Mouse (Mus musculus) MEL (cell line): ENCODE measurements around the gene Bcl6b. TPM values are rescaled to one million over a fixed set of nuclear protein-coding genes. Genes with fewer than 3 reads are reported as not detected.

Experiments used
- DNase-seq: peaks from one replicate; pipeline ENCODE4 v3.0.0; 2011; ENCODE audit warnings: low read depth, low spot score
- H3K27ac ChIP-seq: 2 replicates; pipeline ENCODE4 v1.5.1; 2012; ENCODE audit warnings: low read depth, mild to moderate bottlenecking, control low read depth, low read length, moderate library complexity; ENCODE audit not compliant: control insufficient read depth
- H3K27me3 ChIP-seq, 2 experiments: fragments of 150-350 bp in 1 of 2; sonication (generic) in 1 of 2; 2 replicates each; pipeline ENCODE4 v1.6.1; 2012; ENCODE audit warnings: low read length in 2 of 2, mild to moderate bottlenecking in 2 of 2, improper control_type of control experiment in 1 of 2, moderate library complexity in 1 of 2; ENCODE audit not compliant: insufficient read depth in 2 of 2, control insufficient read depth in 1 of 2
- H3K36me3 ChIP-seq, 2 experiments: 2 replicates each; pipeline ENCODE4 v1.6.1; 2012 to 2014; ENCODE audit warnings: low read length in 2 of 2, improper control_type of control experiment in 1 of 2, inconsistent platforms in 1 of 2, mild to moderate bottlenecking in 1 of 2; ENCODE audit not compliant: insufficient read depth in 2 of 2, control insufficient read depth in 1 of 2
- H3K4me1 ChIP-seq, 2 experiments: fragments of 150-350 bp in 1 of 2; sonication (generic) in 1 of 2; 2 replicates each; pipeline ENCODE4 v1.6.1; 2012; ENCODE audit warnings: low read length in 2 of 2, improper control_type of control experiment in 1 of 2, mild to moderate bottlenecking in 1 of 2; ENCODE audit not compliant: insufficient read depth in 2 of 2, control insufficient read depth in 1 of 2
- H3K4me3 ChIP-seq, 2 experiments: fragments of 150-350 bp in 1 of 2; sonication (generic) in 1 of 2; 2 replicates each; pipeline ENCODE4 v1.5.1; 2012; ENCODE audit warnings: low read depth in 2 of 2, low read length in 2 of 2, mild to moderate bottlenecking in 2 of 2, moderate library complexity in 2 of 2, control low read depth in 1 of 2, improper control_type of control experiment in 1 of 2; ENCODE audit not compliant: control insufficient read depth in 1 of 2, insufficient read depth in 1 of 2
- H3K79me2 ChIP-seq: 2 replicates; pipeline ENCODE4 v1.6.1; 2012; ENCODE audit warnings: mild to moderate bottlenecking, low read length, moderate library complexity; ENCODE audit not compliant: control insufficient read depth, poor library complexity, insufficient read depth
- H3K9ac ChIP-seq: 2 replicates; pipeline ENCODE4 v1.6.1; 2012; ENCODE audit warnings: low read depth, mild to moderate bottlenecking, control low read depth, low read length, moderate library complexity; ENCODE audit not compliant: control insufficient read depth, poor library complexity, severe bottlenecking
- H3K9me3 ChIP-seq: fragments of 150-350 bp; sonication (generic); replicated peaks from 2 replicates; pipeline ENCODE4 v1.6.1; 2012; ENCODE audit warnings: mild to moderate bottlenecking, low read length, improper control_type of control experiment, moderate library complexity; ENCODE audit not compliant: insufficient read depth
- BHLHE40 ChIP-seq: IDR thresholded peaks from 2 replicates; pipeline ENCODE4 v1.6.1; 2012; ENCODE audit warnings: low read depth, mild to moderate bottlenecking, inconsistent platforms, low read length, improper control_type of control experiment, borderline replicate concordance
- CHD1 ChIP-seq: IDR thresholded peaks from 2 replicates; pipeline ENCODE4 v1.6.1; 2012; ENCODE audit warnings: low read depth, mild to moderate bottlenecking, inconsistent platforms, low read length, improper control_type of control experiment
- CHD2 ChIP-seq: IDR thresholded peaks from 2 replicates; pipeline ENCODE4 v1.6.1; 2011; ENCODE audit warnings: low read length, improper control_type of control experiment
- CTCF ChIP-seq, 3 experiments: IDR thresholded peaks in 2 of 3; conservative IDR thresholded peaks in 1 of 3; 2 replicates each; pipeline ENCODE4 v1.5.1; 2011 to 2012; ENCODE audit warnings: low read length in 3 of 3, low read depth in 2 of 3, mild to moderate bottlenecking in 2 of 3, improper control_type of control experiment in 1 of 3, inconsistent platforms in 1 of 3, mixed read lengths in 1 of 3, moderate library complexity in 1 of 3; ENCODE audit not compliant: control insufficient read depth in 1 of 3, insufficient read depth in 1 of 3, poor library complexity in 1 of 3, severe bottlenecking in 1 of 3
- ELF1 ChIP-seq: IDR thresholded peaks from 2 replicates; pipeline ENCODE4 v1.6.1; 2014; ENCODE audit warnings: low read depth, mild to moderate bottlenecking, inconsistent platforms, low read length, improper control_type of control experiment, moderate library complexity
- EP300 ChIP-seq, 2 experiments: IDR thresholded peaks; 2 replicates each; pipeline ENCODE4 v1.6.1; 2011; ENCODE audit warnings: improper control_type of control experiment in 2 of 2, low read length in 2 of 2, low read depth in 1 of 2, mild to moderate bottlenecking in 1 of 2
- GABPA ChIP-seq: IDR thresholded peaks from 2 replicates; pipeline ENCODE4 v1.6.1; 2012; ENCODE audit warnings: low read depth, mild to moderate bottlenecking, inconsistent platforms, low read length, improper control_type of control experiment, moderate library complexity
- GATA1 ChIP-seq: IDR thresholded peaks from 2 replicates; pipeline ENCODE4 v1.6.1; 2011; ENCODE audit warnings: low read depth, low read length, improper control_type of control experiment
- HCFC1 ChIP-seq: IDR thresholded peaks from 2 replicates; pipeline ENCODE4 v1.6.1; 2012; ENCODE audit warnings: low read depth, mild to moderate bottlenecking, inconsistent platforms, low read length, improper control_type of control experiment, moderate library complexity
- JUND ChIP-seq: IDR thresholded peaks from 2 replicates; pipeline ENCODE4 v1.6.1; 2011; ENCODE audit warnings: low read depth, mild to moderate bottlenecking, improper control_type of control experiment, low read length
- KAT2A ChIP-seq: conservative IDR thresholded peaks from 2 replicates; pipeline ENCODE4 v1.6.1; 2012; ENCODE audit warnings: low read depth, low read length, improper control_type of control experiment, inconsistent platforms
- MAX ChIP-seq: IDR thresholded peaks from 2 replicates; pipeline ENCODE4 v1.6.1; 2011; ENCODE audit warnings: low read length, improper control_type of control experiment
- MXI1 ChIP-seq: IDR thresholded peaks from 2 replicates; pipeline ENCODE4 v1.6.1; 2011; ENCODE audit warnings: mild to moderate bottlenecking, low read depth, low read length, improper control_type of control experiment
- MYB ChIP-seq: IDR thresholded peaks from 2 replicates; pipeline ENCODE4 v1.6.1; 2011; ENCODE audit warnings: mild to moderate bottlenecking, low read depth, low read length, improper control_type of control experiment
- MYC ChIP-seq: IDR thresholded peaks from 2 replicates; pipeline ENCODE4 v1.6.1; 2011; ENCODE audit warnings: low read depth, mild to moderate bottlenecking, low read length, improper control_type of control experiment, moderate library complexity
- NELFE ChIP-seq: IDR thresholded peaks from 2 replicates; pipeline ENCODE4 v1.6.1; 2011; ENCODE audit warnings: low read depth, low read length, improper control_type of control experiment
- NRF1 ChIP-seq: IDR thresholded peaks from 2 replicates; pipeline ENCODE4 v1.6.1; 2014; ENCODE audit warnings: low read depth, mild to moderate bottlenecking, inconsistent platforms, low read length, improper control_type of control experiment, moderate library complexity; ENCODE audit not compliant: poor library complexity, insufficient read depth, severe bottlenecking
- POLR2A ChIP-seq, 2 experiments: IDR thresholded peaks; 2 replicates each; pipeline ENCODE4 v1.6.1; 2011 to 2012; ENCODE audit warnings: low read length in 2 of 2, mild to moderate bottlenecking in 2 of 2, control low read depth in 1 of 2, improper control_type of control experiment in 1 of 2, low read depth in 1 of 2, moderate library complexity in 1 of 2; ENCODE audit not compliant: control insufficient read depth in 1 of 2, insufficient read depth in 1 of 2, poor library complexity in 1 of 2
- POLR2AphosphoS5 ChIP-seq: IDR thresholded peaks from 2 replicates; pipeline ENCODE4 v1.6.1; 2012; ENCODE audit warnings: low read depth, borderline replicate concordance, mild to moderate bottlenecking, inconsistent platforms, low read length, moderate library complexity, mixed read lengths
- RAD21 ChIP-seq: IDR thresholded peaks from 2 replicates; pipeline ENCODE4 v1.6.1; 2011; ENCODE audit warnings: mild to moderate bottlenecking, low read depth, low read length, improper control_type of control experiment
- RCOR1 ChIP-seq: IDR thresholded peaks from 2 replicates; pipeline ENCODE4 v1.6.1; 2012; ENCODE audit warnings: low read depth, mild to moderate bottlenecking, inconsistent platforms, low read length, improper control_type of control experiment
- SIN3A ChIP-seq: IDR thresholded peaks from 2 replicates; pipeline ENCODE4 v1.6.1; 2012; ENCODE audit warnings: low read length, improper control_type of control experiment, inconsistent platforms
- SMC3 ChIP-seq: IDR thresholded peaks from 2 replicates; pipeline ENCODE4 v1.6.1; 2011; ENCODE audit warnings: low read depth, low read length, improper control_type of control experiment
- TAL1 ChIP-seq: IDR thresholded peaks from 2 replicates; pipeline ENCODE4 v1.6.1; 2012; ENCODE audit warnings: mild to moderate bottlenecking, inconsistent platforms, low read length, moderate library complexity, mixed read lengths
- TBP ChIP-seq: IDR thresholded peaks from 2 replicates; pipeline ENCODE4 v1.8.0; 2011; ENCODE audit warnings: low read depth, low read length, improper control_type of control experiment
- TCF12 ChIP-seq: IDR thresholded peaks from 2 replicates; pipeline ENCODE4 v1.6.1; 2014; ENCODE audit warnings: low read depth, mild to moderate bottlenecking, inconsistent platforms, low read length, improper control_type of control experiment, moderate library complexity
- UBTF ChIP-seq: IDR thresholded peaks from 2 replicates; pipeline ENCODE4 v1.6.1; 2012; ENCODE audit warnings: low read depth, mild to moderate bottlenecking, inconsistent platforms, low read length, improper control_type of control experiment, moderate library complexity, borderline replicate concordance; ENCODE audit not compliant: insufficient read depth
- USF1 ChIP-seq: IDR thresholded peaks from 2 replicates; pipeline ENCODE4 v1.6.1; 2014; ENCODE audit warnings: low read depth, mild to moderate bottlenecking, inconsistent platforms, low read length, improper control_type of control experiment, moderate library complexity
- USF2 ChIP-seq, 2 experiments: IDR thresholded peaks; 2 replicates each; pipeline ENCODE4 v1.6.1; 2011 to 2012; ENCODE audit warnings: improper control_type of control experiment in 2 of 2, low read length in 2 of 2, borderline replicate concordance in 1 of 2, inconsistent platforms in 1 of 2, low read depth in 1 of 2, mild to moderate bottlenecking in 1 of 2; ENCODE audit not compliant: insufficient read depth in 1 of 2
- ZKSCAN1 ChIP-seq: IDR thresholded peaks from 2 replicates; pipeline ENCODE4 v1.6.1; 2012; ENCODE audit warnings: low read depth, mild to moderate bottlenecking, inconsistent platforms, low read length, improper control_type of control experiment, moderate library complexity
- ZMIZ1 ChIP-seq: IDR thresholded peaks from 2 replicates; pipeline ENCODE4 v1.6.1; 2012; ENCODE audit warnings: low read depth, mild to moderate bottlenecking, inconsistent platforms, low read length, improper control_type of control experiment, moderate library complexity
- polyA plus RNA-seq, 2 experiments: library from polyadenylated mRNA; stranded (reverse) in 1 of 2; unstranded in 1 of 2; fragments of >175 nt in 1 of 2; fragments of >200 nt in 1 of 2; gene quantifications; 2 replicates each; pipeline versions ENCODE4 v1.2.1 to v1.2.4; 2012; ENCODE audit warnings: low replicate concordance in 2 of 2, low read depth in 1 of 2; ENCODE audit not compliant: insufficient read length in 2 of 2, insufficient read depth in 1 of 2, missing spikeins in 1 of 2
- total RNA-seq: library from RNA; depleted of rRNA; stranded (reverse); fragments of 300-350 nt; gene quantifications from 2 replicates; pipeline ENCODE4 v1.2.3, GENCODE M21; 2012

Bcl6b gene
- total and polyA plus RNA-seq, 3 experiments: not detected

DNA sequence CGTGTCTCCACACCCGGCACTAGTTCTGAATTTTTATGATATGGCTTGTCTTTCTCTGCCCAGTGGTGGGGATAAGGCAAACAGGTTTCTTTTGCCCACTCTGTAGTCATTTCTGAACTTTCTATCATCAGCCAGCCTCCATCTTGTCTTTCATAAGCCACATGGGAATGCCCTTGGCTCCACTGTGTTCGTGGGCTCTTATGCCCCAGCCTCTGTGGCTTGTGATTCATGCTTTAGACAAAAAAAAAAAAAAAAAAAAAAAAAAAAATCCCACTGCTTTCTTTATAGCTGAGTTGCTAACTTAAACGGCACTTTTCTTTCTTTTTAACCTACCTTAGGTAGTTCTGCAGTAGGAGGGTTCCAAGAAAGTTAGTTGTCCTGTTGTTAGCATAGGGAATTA lies 37.4 kb downstream of the Bcl6b start:
- Histone ChIP-seq H3K4me3 (no peak overlapping the region), H3K27me3 (peaks cover 0 to 3% of the 10 kb centered on the region in 2 experiments; a peak in 2 of 4 replicates), H3K27ac (no peak overlapping the region)
- DNase-seq: no peak
- TF ChIP-seq MXI1 (no peak), NELFE (no peak), UBTF (no peak), MAX (no peak), JUND (no peak), HCFC1 (no peak), POLR2AphosphoS5 (no peak), USF2 (IDR thresholded peaks at IDR 0.05; ENCODE audit: borderline replicate concordance in 1 of 2, insufficient read depth in 1 of 2, low read depth in 1 of 2, low read length in 2 of 2) (no peak), RCOR1 (no peak), BHLHE40 (no peak), TCF12 (no peak), SIN3A (no peak), TBP (no peak), MYC (no peak), CHD1 (no peak), TAL1 (no peak), MYB (no peak), USF1 (no peak), RAD21 (no peak)
- TF ChIP-seq, all 39 proteins: peak for 0
- Histone ChIP-seq H3K79me2 (no peaks in the 10 kb centered on the region), H3K9ac (no peak overlapping the region), H3K36me3 (no peaks in the 10 kb centered on the region), H3K9me3 (no peaks in the 10 kb centered on the region), H3K4me1 (no peaks in the 10 kb centered on the region)

GRCm38 (mm10) chr11:70191188-70191587 lies 38.4 kb downstream of the Bcl6b start:
- no peaks in the 10 kb centered on the region for H3K36me3 ChIP-seq
- H3K27ac ChIP-seq: no peak overlapping the region
- H3K9me3 ChIP-seq: no peaks in the 10 kb centered on the region
- no peaks in the 10 kb centered on the region for H3K79me2 ChIP-seq
- H3K4me1 ChIP-seq: no peaks in the 10 kb centered on the region
- DNase-seq: no peak
- no peak overlapping the region for H3K4me3 ChIP-seq
- TF ChIP-seq HCFC1: no peak
- TF ChIP-seq ELF1: no peak
- no peak for TF ChIP-seq GATA1
- no peak for TF ChIP-seq USF1
- no peak for TF ChIP-seq POLR2AphosphoS5
- no peak for TF ChIP-seq POLR2A (IDR thresholded peaks at IDR 0.05; ENCODE audit: control insufficient read depth in 1 of 2, insufficient read depth in 1 of 2, low read depth in 1 of 2, low read length in 2 of 2, poor library complexity in 1 of 2)
- no peak for TF ChIP-seq GABPA
- no peak for TF ChIP-seq ZKSCAN1
- no peak for TF ChIP-seq CTCF (IDR thresholded peaks at IDR 0.05 in 2 of 3, conservative IDR thresholded peaks at IDR 0.05 in 1 of 3; ENCODE audit: control insufficient read depth in 1 of 3, insufficient read depth in 1 of 3, low read depth in 2 of 3, low read length in 3 of 3, poor library complexity in 1 of 3, severe bottlenecking in 1 of 3)
- TF ChIP-seq NRF1: no peak
- TF ChIP-seq SIN3A: no peak
- no peak for TF ChIP-seq KAT2A
- TF ChIP-seq EP300 (IDR thresholded peaks at IDR 0.05; ENCODE audit: low read depth in 1 of 2, low read length in 2 of 2): no peak
- TF ChIP-seq CHD1: no peak
- TF ChIP-seq BHLHE40: no peak
- TF ChIP-seq TCF12: no peak
- TF ChIP-seq SMC3: no peak
- TF ChIP-seq MYC: no peak
- TF ChIP-seq ZMIZ1: no peak
- TF ChIP-seq CHD2: no peak
- H3K27me3 ChIP-seq: peaks cover 0 to 3% of the 10 kb centered on the region in 2 experiments; a peak in 2 of 4 replicates
- no peak overlapping the region for H3K9ac ChIP-seq
